Mouse (Mus musculus) layer of hippocampus, postnatal 14 days (tissue): ENCODE measurements around the gene Cox4i1. TPM values are rescaled to one million over a fixed set of nuclear protein-coding genes. Genes with fewer than 3 reads are reported as not detected.

Experiments
- total RNA-seq, 2 experiments: library from RNA; stranded (reverse); gene quantifications; 2 replicates each; pipeline ENCODE4 v1.2.3; 2021

The Cox4i1 gene
- total RNA-seq, 2 experiments from 2014 or later, result 1,108 to 1,116 TPM

Other genes with a start within 250 kb of the Cox4i1 start
- 1 to 10 TPM; 2.0 to 3.4 TPM for gene Gins2, start 78.9 kb upstream of the Cox4i1 start, total RNA-seq
- 10 to 100 TPM in 1 of 2 experiments, 1 to 10 TPM in 1; 9.5 to 10.6 TPM for gene 1190005I06Rik, start 20.6 kb upstream of the Cox4i1 start, total RNA-seq
- gene Gm27021, start 143 bp upstream of the Cox4i1 start, total RNA-seq, result 1 to 10 TPM in 1 of 2 experiments, under 1 TPM in 1; 0.55 to 1.2 TPM
- 10 to 100 TPM; 66.7 to 82.0 TPM for gene Emc8, start 351 bp downstream of the Cox4i1 start, total RNA-seq
- 1 to 10 TPM; 3.3 to 5.1 TPM for gene Irf8, start 68.1 kb downstream of the Cox4i1 start, total RNA-seq